Mouse (Mus musculus): Measurements from ENCODE around the gene Sco1. TPM values are rescaled to one million over a fixed set of nuclear protein-coding genes. Genes with fewer than 3 reads are reported as not detected.

Gene Sco1
- polyA plus RNA-seq, 1 experiment from 2014 or later, result 13.4 TPM

- no peak overlapping the region for H3K9ac ChIP-seq (ENCODE audit: low read depth, low read length)
- no peaks in the 10 kb centered on the region for H3K27me3 ChIP-seq (replicated peaks; ENCODE audit: control insufficient read depth, insufficient read depth, low read length)
- no peaks in the 10 kb centered on the region for H3K9me3 ChIP-seq (ENCODE audit: control insufficient read depth)
- H3K4me1 ChIP-seq (replicated peaks; ENCODE audit: control insufficient read depth, insufficient read depth, low read length), result no peaks in the 10 kb centered on the region; the same call in 1 of the 2 replicates
- no peak overlapping the region for H3K27ac ChIP-seq (ENCODE audit: low read depth, low read length)
- no peak for ATAC-seq
- H3K4me2 ChIP-seq (replicated peaks; ENCODE audit: low read depth), result no peak overlapping the region
- no peaks in the 10 kb centered on the region for H3K36me3 ChIP-seq (ENCODE audit: control insufficient read depth, insufficient read depth)
- WGBS, result 58% methylated on average over 6 of the region's 6 CpGs
- TF ChIP-seq CTCF (IDR thresholded peaks at IDR 0.05; ENCODE audit: low read depth), result no peak
- H3K4me3 ChIP-seq (ENCODE audit: low read depth, low read length), result no peak overlapping the region
Measured at GRCm38 (mm10) chr11:67023802-67024340, 28.6 kb upstream of the Sco1 start.

DNA sequence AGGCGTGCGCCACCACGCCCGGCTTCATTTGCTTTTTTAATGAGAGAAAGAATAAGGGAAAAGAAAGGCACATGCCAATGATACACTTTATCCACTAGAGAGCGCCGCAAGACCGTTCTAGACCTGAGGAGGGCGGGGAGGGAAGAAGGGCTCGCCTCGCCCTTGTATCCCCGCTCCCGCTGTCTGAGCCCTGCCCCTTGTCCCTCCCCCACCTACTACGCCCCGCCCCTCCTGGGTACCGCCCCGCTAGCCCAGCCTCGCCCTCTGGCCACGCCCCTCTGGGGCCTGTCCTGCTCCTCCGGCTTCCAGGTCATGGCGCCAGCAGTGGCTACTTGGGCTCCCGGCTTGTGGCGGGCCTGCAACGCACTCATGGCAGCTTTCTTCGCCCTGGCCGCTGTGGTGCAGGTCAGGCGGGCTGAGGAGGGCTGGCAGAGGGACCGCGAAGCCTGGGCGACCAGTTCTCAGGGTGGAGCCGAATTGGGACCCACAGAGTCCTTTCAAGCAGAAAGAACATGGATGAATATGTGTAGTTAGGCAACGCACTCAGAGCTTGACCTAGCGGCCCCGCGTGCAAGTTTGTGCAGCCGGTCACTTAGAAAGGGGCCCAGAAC is 27.5 kb upstream of the Sco1 start, which contains the start of gene Tmem220:
Tmem220 (plus strand) TSS at position 288 of the 611 bp plus-strand sequence.
- Histone ChIP-seq H3K4me3 (ENCODE audit: low read depth, low read length) (peak within 1 kb of the TSS; percentile 55), H3K27ac (ENCODE audit: low read depth, low read length) (no peak within 1 kb of the TSS), H3K9ac (ENCODE audit: low read depth, low read length) (peak within 1 kb of the TSS; percentile 53), H3K36me3 (ENCODE audit: control insufficient read depth, insufficient read depth) (no peaks in the 10 kb centered on the region), H3K27me3 (replicated peaks; ENCODE audit: control insufficient read depth, insufficient read depth, low read length) (no peaks in the 10 kb centered on the region), H3K9me3 (ENCODE audit: control insufficient read depth) (no peaks in the 10 kb centered on the region), H3K4me1 (replicated peaks; ENCODE audit: control insufficient read depth, insufficient read depth, low read length) (no peaks in the 10 kb centered on the region; the same call in 1 of the 2 replicates), H3K4me2 (replicated peaks; ENCODE audit: low read depth) (peak within 1 kb of the TSS; percentile 77)
- WGBS, result under 1% methylated on average over 35 of the region's 35 CpGs
- ATAC-seq, result peak; percentile 96
- TF ChIP-seq CTCF (IDR thresholded peaks at IDR 0.05; ENCODE audit: low read depth), result peak; percentile 90

- peak; percentile 61 for TF ChIP-seq CTCF (IDR thresholded peaks at IDR 0.05; ENCODE audit: low read depth)
- no peaks in the 10 kb centered on the region for H3K27me3 ChIP-seq (replicated peaks; ENCODE audit: control insufficient read depth, insufficient read depth, low read length)
- H3K4me3 ChIP-seq (ENCODE audit: low read depth, low read length), result no peak overlapping the region
- WGBS, result 32% methylated on average over 16 of the region's 16 CpGs
- ATAC-seq, result peak; percentile 96
- no peaks in the 10 kb centered on the region for H3K36me3 ChIP-seq (ENCODE audit: control insufficient read depth, insufficient read depth)
- peak overlapping the region; percentile 77 for H3K27ac ChIP-seq (ENCODE audit: low read depth, low read length)
- peak overlapping the region; percentile 43 for H3K4me2 ChIP-seq (replicated peaks; ENCODE audit: low read depth)
- H3K4me1 ChIP-seq (replicated peaks; ENCODE audit: control insufficient read depth, insufficient read depth, low read length), result no peaks in the 10 kb centered on the region
- H3K9ac ChIP-seq (ENCODE audit: low read depth, low read length), result no peak overlapping the region
- no peaks in the 10 kb centered on the region for H3K9me3 ChIP-seq (ENCODE audit: control insufficient read depth)
Measured at GRCm38 (mm10) chr11:67030904-67031602, 21.4 kb upstream of the Sco1 start.

DNA sequence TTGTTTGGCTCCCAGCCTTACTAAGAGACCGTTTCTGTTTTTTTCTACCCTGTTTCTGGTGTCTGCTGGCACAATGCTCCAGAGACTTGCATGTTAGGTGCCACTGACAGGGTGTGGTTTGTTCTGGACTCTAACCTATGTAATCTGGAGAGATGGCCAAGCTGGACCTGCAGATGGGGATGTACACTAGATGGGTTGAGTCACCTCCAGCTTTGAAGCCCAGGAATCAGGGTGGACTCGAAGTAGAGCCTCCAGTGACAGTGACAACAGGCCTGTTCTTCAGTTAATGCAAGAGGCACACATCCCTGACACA is 20.9 kb upstream of the Sco1 start:
- Histone ChIP-seq H3K27me3 (replicated peaks; ENCODE audit: control insufficient read depth, insufficient read depth, low read length) (no peaks in the 10 kb centered on the region), H3K36me3 (ENCODE audit: control insufficient read depth, insufficient read depth) (no peaks in the 10 kb centered on the region), H3K4me2 (replicated peaks; ENCODE audit: low read depth) (no peak overlapping the region), H3K27ac (ENCODE audit: low read depth, low read length) (peak overlapping the region; percentile 77), H3K4me1 (replicated peaks; ENCODE audit: control insufficient read depth, insufficient read depth, low read length) (no peaks in the 10 kb centered on the region), H3K9ac (ENCODE audit: low read depth, low read length) (no peak overlapping the region), H3K9me3 (ENCODE audit: control insufficient read depth) (no peaks in the 10 kb centered on the region), H3K4me3 (ENCODE audit: low read depth, low read length) (no peak overlapping the region)
- no peak for TF ChIP-seq CTCF (IDR thresholded peaks at IDR 0.05; ENCODE audit: low read depth)
- ATAC-seq, result peak; percentile 82; the same call in 1 of the 2 replicates
- 26% methylated on average over 2 of the region's 2 CpGs for WGBS

DNA sequence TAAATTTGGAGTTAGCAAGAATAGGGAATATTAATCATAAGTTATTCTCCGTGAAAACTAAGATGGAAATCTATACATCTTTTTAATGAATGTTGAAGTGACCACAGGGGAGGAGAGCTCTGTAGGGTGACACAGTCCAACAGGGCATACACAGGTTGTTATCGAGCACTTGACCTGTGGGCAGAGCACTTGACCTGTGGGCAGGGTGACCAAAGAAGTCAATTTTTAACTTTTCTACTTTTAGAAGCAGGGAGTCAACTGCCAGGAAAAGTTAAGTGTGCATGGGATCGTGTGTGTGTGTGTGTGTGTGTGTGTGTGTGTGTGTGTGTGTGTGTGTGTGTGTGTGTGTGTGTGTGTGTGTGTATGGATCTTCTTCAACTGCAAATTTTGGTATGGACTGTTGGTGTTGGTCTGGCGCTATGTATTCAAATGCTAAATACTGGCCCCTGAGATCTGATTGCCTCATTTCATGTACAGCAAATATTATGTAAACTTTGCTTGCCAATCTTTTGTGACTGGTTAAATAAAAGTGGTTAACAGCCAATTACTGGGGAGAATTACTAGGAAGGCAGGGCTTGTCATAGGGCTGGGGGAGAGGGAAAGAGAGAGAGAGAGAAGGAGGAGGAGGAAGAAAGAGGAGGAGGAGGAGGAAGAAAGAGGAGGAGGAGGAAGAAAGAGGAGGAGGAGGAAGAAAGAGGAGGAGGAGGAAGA is 17.5 kb upstream of the Sco1 start:
- Histone ChIP-seq H3K4me1 (replicated peaks; ENCODE audit: control insufficient read depth, insufficient read depth, low read length) (no peaks in the 10 kb centered on the region), H3K9ac (ENCODE audit: low read depth, low read length) (no peak overlapping the region), H3K4me3 (ENCODE audit: low read depth, low read length) (no peak overlapping the region), H3K27ac (ENCODE audit: low read depth, low read length) (no peak overlapping the region), H3K36me3 (ENCODE audit: control insufficient read depth, insufficient read depth) (peaks cover 13% of the 10 kb centered on the region; the same call in 1 of the 2 replicates), H3K27me3 (replicated peaks; ENCODE audit: control insufficient read depth, insufficient read depth, low read length) (no peaks in the 10 kb centered on the region), H3K9me3 (ENCODE audit: control insufficient read depth) (no peaks in the 10 kb centered on the region), H3K4me2 (replicated peaks; ENCODE audit: low read depth) (no peak overlapping the region)
- ATAC-seq, result no peak
- TF ChIP-seq CTCF (IDR thresholded peaks at IDR 0.05; ENCODE audit: low read depth), result no peak
- WGBS, result 51% methylated on average over 4 of the region's 4 CpGs

DNA sequence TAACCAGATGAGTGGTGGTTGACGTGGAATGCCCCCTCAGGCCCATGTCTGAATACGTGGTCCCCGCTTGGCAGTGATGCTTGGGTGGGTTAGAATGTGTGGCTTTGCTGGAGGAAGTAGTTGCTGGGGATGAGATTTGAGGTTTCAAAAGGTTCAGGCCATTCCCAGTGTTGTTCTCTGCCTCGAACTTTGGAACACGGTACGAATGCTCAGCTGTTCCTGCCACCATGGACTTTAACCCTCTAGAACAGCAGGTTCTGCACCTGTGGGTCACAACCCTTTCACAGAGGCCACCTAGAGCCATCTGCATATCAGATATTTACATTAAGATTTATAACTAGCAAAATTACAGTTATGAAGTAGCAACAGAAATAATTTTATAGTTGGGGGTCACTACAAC is 16.2 kb upstream of the Sco1 start:
- H3K4me2 ChIP-seq (replicated peaks; ENCODE audit: low read depth), result no peak overlapping the region
- H3K36me3 ChIP-seq (ENCODE audit: control insufficient read depth, insufficient read depth), result peaks cover 25% of the 10 kb centered on the region
- TF ChIP-seq CTCF (IDR thresholded peaks at IDR 0.05; ENCODE audit: low read depth), result no peak
- H3K4me3 ChIP-seq (ENCODE audit: low read depth, low read length), result no peak overlapping the region
- H3K27me3 ChIP-seq (replicated peaks; ENCODE audit: control insufficient read depth, insufficient read depth, low read length), result no peaks in the 10 kb centered on the region
- H3K9ac ChIP-seq (ENCODE audit: low read depth, low read length), result no peak overlapping the region
- peak; percentile 49 for ATAC-seq
- H3K4me1 ChIP-seq (replicated peaks; ENCODE audit: control insufficient read depth, insufficient read depth, low read length), result no peaks in the 10 kb centered on the region
- 62% methylated on average over 6 of the region's 6 CpGs for WGBS
- H3K9me3 ChIP-seq (ENCODE audit: control insufficient read depth), result no peaks in the 10 kb centered on the region
- H3K27ac ChIP-seq (ENCODE audit: low read depth, low read length), result peak overlapping the region; percentile 73; the same call in 1 of the 2 replicates
